Mouse (Mus musculus): ENCODE measurements around the gene Rab6b.

DNA sequence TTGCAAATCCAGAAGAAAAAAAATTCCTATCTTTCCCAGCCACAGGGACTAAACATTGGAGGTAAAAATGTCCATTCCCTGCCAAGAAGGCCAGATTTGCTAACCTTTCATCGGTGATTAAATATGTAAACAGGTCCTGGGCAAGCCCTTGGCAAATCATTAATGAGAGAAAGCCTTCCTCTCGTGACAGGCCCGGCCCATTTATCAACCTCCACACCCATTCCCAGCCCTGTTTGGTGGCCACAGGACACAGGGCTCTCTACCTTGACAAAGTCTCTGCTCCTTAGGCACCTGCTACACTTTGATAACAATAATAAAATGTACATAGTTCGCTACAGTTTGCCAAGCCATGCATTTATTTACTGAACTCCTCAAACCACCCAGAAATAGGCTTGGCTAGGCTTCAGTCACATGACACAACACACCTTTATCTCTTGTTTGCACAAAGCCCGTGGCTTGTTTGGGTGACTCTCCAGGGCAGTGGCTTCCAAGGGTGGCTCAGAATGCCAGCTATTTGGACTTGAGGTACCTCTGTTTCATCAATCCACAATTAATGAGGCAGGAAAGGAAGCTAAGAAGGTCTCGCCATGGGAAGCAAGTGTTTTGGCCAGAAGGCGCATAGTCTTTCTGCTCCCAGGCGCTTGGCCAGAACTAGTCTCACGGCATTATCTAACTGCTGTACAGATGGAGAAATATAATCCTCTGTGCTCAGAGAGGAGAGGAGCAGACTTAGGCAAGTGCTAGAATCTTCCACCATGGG is 21.3 kb upstream of the Rab6b start:
- TF ChIP-seq POLR2A (IDR thresholded peaks at IDR 0.05; ENCODE audit: borderline replicate concordance, extremely low read depth, low read depth, low read length) (no peak), CTCF (IDR thresholded peaks at IDR 0.05; ENCODE audit: insufficient read depth, low read length) (no peak)

All from lung, adult 2 months (tissue).